Mouse (Mus musculus) limb, embryonic 14.5 days (tissue): Measurements from ENCODE around the gene Rnf212b. TPM values are rescaled to one million over a fixed set of nuclear protein-coding genes. Genes with fewer than 3 reads are reported as not detected.
A peak's percentile ranks its signal among the peaks of the same experiment; 100 is the strongest.

ENCODE experiments used
- ATAC-seq: fragments of 200-750 bp; cut with Nextera tagmentation; 2 replicates; pipeline ENCODE4 v1.8.0; 2017; ENCODE audit warnings: low read depth, moderate number of reproducible peaks, moderate TSS enrichment; ENCODE audit not compliant: low FRiP score
- DNase-seq: peaks from one replicate; pipeline ENCODE4 v3.0.0-alpha.2; 2015; ENCODE audit warnings: low spot score
- H3K27ac ChIP-seq: fragments of 300-500 bp; sonication (generic); replicated peaks from 2 replicates; pipeline ENCODE4 v1.5.1; 2014; ENCODE audit warnings: low read depth, mild to moderate bottlenecking, low read length, moderate library complexity, mixed read lengths
- H3K27me3 ChIP-seq: fragments of 300-500 bp; sonication (generic); 2 replicates; pipeline ENCODE4 v1.6.1; 2014; ENCODE audit warnings: low read length, mixed read lengths; ENCODE audit not compliant: control insufficient read depth, insufficient read depth
- H3K36me3 ChIP-seq: fragments of 300-500 bp; sonication (generic); 2 replicates; pipeline ENCODE4 v1.6.1; 2014; ENCODE audit warnings: mild to moderate bottlenecking, low read length, moderate library complexity, mixed read lengths; ENCODE audit not compliant: control insufficient read depth, insufficient read depth
- H3K4me1 ChIP-seq: fragments of 300-500 bp; sonication (generic); 2 replicates; pipeline ENCODE4 v1.6.1; 2014; ENCODE audit warnings: antibody characterized with exemption, low read length, mixed read lengths; ENCODE audit not compliant: control insufficient read depth, insufficient read depth
- H3K4me2 ChIP-seq: fragments of 300-500 bp; sonication (generic); replicated peaks from 2 replicates; pipeline ENCODE4 v1.6.1; 2014; ENCODE audit warnings: low read depth, mild to moderate bottlenecking, low read length, moderate library complexity; ENCODE audit not compliant: severe bottlenecking
- H3K4me3 ChIP-seq: fragments of 300-500 bp; sonication (generic); replicated peaks from 2 replicates; pipeline ENCODE4 v1.5.1; 2014; ENCODE audit warnings: low read length
- H3K9ac ChIP-seq: fragments of 300-500 bp; sonication (generic); 2 replicates; pipeline ENCODE4 v1.6.1; 2014; ENCODE audit warnings: mild to moderate bottlenecking, low read depth, low read length, moderate library complexity; ENCODE audit not compliant: severe bottlenecking
- H3K9me3 ChIP-seq: fragments of 300-500 bp; sonication (generic); 2 replicates; pipeline ENCODE4 v1.6.1; 2016; ENCODE audit warnings: low read length; ENCODE audit not compliant: control insufficient read depth
- POLR2A ChIP-seq: fragments of 200-500 bp; IDR thresholded peaks from 2 replicates; pipeline ENCODE4 v1.8.0; 2012; ENCODE audit warnings: inconsistent platforms, mild to moderate bottlenecking, moderate library complexity, borderline replicate concordance; ENCODE audit not compliant: insufficient read depth, insufficient read length; ENCODE audit errors: extremely low read depth
- WGBS: fragments of 180-500 bp; shearing (Covaris S2); extraction: QIAGEN DNeasy Blood & Tissue Kit; methylation state at CpG from one replicate; pipeline ENCODE4 v1.1.7; 2014; 5-methylcytosine and 5-hydroxymethylcytosine counted together
- polyA plus RNA-seq, 2 experiments: library from polyadenylated mRNA; depleted of rRNA in 1 of 2; stranded (reverse) in 1 of 2; unstranded in 1 of 2; fragments of >200 nt; fragmentation: Nextera tagmentation in 1 of 2; extraction: Ambion mirVana in 1 of 2; gene quantifications; 2 replicates each; pipeline versions ENCODE4 v1.2.1 to v1.2.3; 2012 to 2014

Gene Rnf212b
- polyA plus RNA-seq, 2 experiments: not detected

- Histone ChIP-seq H3K36me3 (no peaks in the 10 kb centered on the region), H3K9ac (peak overlapping the region; percentile 43)
These were observed 32.9 kb upstream of the Rnf212b start for GRCm38 (mm10) chr14:54780836-54781609.

GRCm38 (mm10) chr14:54781610-54782365 is 32.2 kb upstream of the Rnf212b start, which contains the start of gene Slc7a8:
Slc7a8 (minus strand) TSS chr14:54781946.
- Histone ChIP-seq H3K4me2 (peak within 1 kb of the TSS; percentile 96), H3K27me3 (peaks cover 36% of the 10 kb centered on the region), H3K9ac (peak within 1 kb of the TSS; percentile 43), H3K27ac (no peak within 1 kb of the TSS), H3K36me3 (no peaks in the 10 kb centered on the region), H3K4me3 (peak within 1 kb of the TSS; percentile 43), H3K9me3 (no peaks in the 10 kb centered on the region), H3K4me1 (peaks cover 3% of the 10 kb centered on the region; the same call in 1 of the 2 replicates)
- DNase-seq (peak; percentile 34), ATAC-seq (peak; percentile 34; the same call in 1 of the 2 replicates)
- WGBS: 2% methylated on average over 37 of the region's 37 CpGs
- TF ChIP-seq POLR2A: no peak

More at GRCm38 (mm10) chr14:54780836-54781609, 32.9 kb upstream of the Rnf212b start:
- Histone ChIP-seq H3K27me3 (peaks cover 36% of the 10 kb centered on the region), H3K4me1 (peaks cover 3% of the 10 kb centered on the region; the same call in 1 of the 2 replicates), H3K9me3 (no peaks in the 10 kb centered on the region), H3K27ac (no peak overlapping the region), H3K4me2 (peak overlapping the region; percentile 96), H3K4me3 (peak overlapping the region; percentile 43)
- ATAC-seq (peak; percentile 37; the same call in 1 of the 2 replicates), DNase-seq (peak; percentile 32)
- 3% methylated on average over 35 of the region's 35 CpGs for WGBS
- TF ChIP-seq POLR2A: no peak

- WGBS: 87% methylated on average over 6 of the region's 6 CpGs
- Histone ChIP-seq H3K9me3 (no peaks in the 10 kb centered on the region), H3K4me3 (no peak overlapping the region), H3K9ac (no peak overlapping the region), H3K36me3 (no peaks in the 10 kb centered on the region), H3K27ac (no peak overlapping the region), H3K27me3 (peaks cover 36% of the 10 kb centered on the region), H3K4me2 (no peak overlapping the region), H3K4me1 (peaks cover 3% of the 10 kb centered on the region; the same call in 1 of the 2 replicates)
- ATAC-seq: no peak
- DNase-seq: no peak
- TF ChIP-seq POLR2A: no peak
These were observed 31.0 kb upstream of the Rnf212b start for GRCm38 (mm10) chr14:54782971-54783370.

- H3K27me3 ChIP-seq: peaks cover 18% of the 10 kb centered on the region
- H3K4me3 ChIP-seq: no peak overlapping the region
- no peaks in the 10 kb centered on the region for H3K36me3 ChIP-seq
- H3K4me1 ChIP-seq: peaks cover under 1% of the 10 kb centered on the region; the same call in 1 of the 2 replicates
- no peak overlapping the region for H3K27ac ChIP-seq
- ATAC-seq (no peak), DNase-seq (peak; percentile 29)
- no peaks in the 10 kb centered on the region for H3K9me3 ChIP-seq
- WGBS: 56% methylated on average over 4 of the region's 4 CpGs
- H3K9ac ChIP-seq: no peak overlapping the region
- H3K4me2 ChIP-seq: no peak overlapping the region
- no peak for TF ChIP-seq POLR2A
These were observed 28.0 kb upstream of the Rnf212b start for GRCm38 (mm10) chr14:54785898-54786297.

GRCm38 (mm10) chr14:54786489-54786888 is 27.5 kb upstream of the Rnf212b start:
- H3K36me3 ChIP-seq: no peaks in the 10 kb centered on the region
- no peak overlapping the region for H3K4me2 ChIP-seq
- no peaks in the 10 kb centered on the region for H3K4me1 ChIP-seq
- no peak for DNase-seq
- no peak overlapping the region for H3K27ac ChIP-seq
- H3K27me3 ChIP-seq: peaks cover 12% of the 10 kb centered on the region; the same call in 1 of the 2 replicates
- no peaks in the 10 kb centered on the region for H3K9me3 ChIP-seq
- TF ChIP-seq POLR2A: no peak
- WGBS: 62% methylated on average over 10 of the region's 10 CpGs
- H3K9ac ChIP-seq: no peak overlapping the region
- H3K4me3 ChIP-seq: no peak overlapping the region
- ATAC-seq: no peak
